Mouse (Mus musculus): ENCODE data around the gene Vnn1.

The Vnn1 gene

DNA sequence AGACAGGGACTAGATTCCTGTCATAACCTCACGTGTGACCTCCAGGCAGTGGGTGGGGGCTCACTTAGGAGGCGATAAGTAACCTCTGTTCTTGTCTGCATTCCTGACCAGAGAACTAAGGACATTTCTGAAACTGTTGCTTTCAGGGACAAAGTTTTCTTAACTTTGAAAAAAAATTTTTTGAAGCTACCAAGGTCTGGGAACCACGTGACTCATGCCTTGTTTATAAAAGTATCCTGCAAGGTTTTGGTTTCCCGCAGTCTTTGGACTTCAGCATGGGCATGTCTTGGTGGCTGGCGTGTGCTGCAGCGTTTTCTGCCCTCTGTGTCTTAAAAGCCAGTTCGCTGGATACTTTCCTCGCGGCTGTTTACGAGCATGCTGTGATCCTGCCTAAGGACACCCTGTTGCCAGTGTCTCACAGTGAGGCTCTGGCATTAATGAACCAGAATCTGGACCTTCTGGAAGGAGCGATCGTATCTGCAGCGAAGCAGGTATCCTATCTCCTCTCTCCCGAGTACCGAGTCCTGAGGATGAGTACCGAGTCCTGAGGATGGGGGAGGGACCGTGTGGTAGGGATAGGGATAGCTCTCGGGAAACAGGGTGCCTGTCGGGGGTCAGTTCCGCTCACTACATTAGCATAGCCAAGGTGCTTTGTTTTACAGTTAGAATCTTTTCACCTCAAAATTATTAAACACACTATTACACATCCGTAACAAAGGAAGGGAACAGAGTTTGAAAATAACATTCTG is at the start of gene Vnn1:
Gene Vnn1, plus strand, starts transcription at position 88 of the 749 bp plus-strand sequence.
- DNase-seq, result no peak

DNA sequence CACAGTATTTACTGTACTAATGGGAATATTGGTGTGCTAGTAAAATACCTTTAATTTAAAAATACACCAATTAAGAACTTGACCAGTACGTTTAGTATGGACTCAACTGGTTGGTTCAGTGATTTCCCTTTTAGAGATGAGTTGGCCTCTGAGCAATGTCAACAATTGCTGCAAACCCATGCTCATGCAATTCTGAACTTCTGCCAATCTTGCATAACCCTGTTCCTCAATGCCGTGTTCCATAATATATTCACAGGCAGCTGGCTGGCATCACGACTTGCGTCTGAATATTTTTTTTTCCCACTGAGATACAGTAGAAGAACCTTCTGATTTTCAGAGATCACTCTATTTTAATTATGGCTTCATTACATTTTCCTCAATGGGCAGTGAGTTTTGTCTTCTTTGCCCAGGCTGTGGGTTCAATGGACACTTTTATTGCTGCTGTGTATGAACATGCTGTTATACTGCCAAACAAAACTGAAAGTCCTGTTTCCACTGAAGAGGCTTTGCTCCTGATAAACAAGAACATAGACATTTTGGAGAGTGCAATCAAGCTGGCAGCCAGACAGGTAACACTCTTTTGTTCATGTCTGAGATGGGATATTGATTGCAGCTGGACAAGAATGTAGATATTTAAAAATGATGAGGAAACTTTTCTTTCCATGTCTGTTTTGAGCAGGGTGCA is 43.1 kb upstream of the Vnn1 start, which contains the start of gene Vnn3:
Gene Vnn3, plus strand, starts transcription at position 235 of the 685 bp plus-strand sequence.
- DNase-seq, result no peak

DNA sequence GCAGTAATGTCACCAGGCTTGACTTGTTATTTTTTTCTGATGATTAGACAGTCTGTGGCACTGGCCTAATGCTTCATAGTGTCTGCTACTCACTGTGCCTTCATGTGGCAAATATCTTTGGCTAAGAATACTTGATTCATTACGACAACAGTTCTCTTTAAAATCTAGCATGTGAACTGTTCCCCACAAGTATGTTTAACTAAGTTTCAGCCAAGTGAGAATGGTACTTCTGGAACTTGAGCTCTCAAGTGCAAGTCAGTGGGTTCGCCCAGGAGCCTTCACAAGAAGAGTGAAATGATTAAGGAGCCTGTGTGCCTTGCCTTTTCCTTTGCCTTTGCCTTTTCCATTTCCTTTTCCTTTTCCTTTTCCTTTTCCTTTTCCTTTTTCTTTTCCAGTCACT is 42.4 kb upstream of the Vnn1 start:
- DNase-seq, result no peak

DNA sequence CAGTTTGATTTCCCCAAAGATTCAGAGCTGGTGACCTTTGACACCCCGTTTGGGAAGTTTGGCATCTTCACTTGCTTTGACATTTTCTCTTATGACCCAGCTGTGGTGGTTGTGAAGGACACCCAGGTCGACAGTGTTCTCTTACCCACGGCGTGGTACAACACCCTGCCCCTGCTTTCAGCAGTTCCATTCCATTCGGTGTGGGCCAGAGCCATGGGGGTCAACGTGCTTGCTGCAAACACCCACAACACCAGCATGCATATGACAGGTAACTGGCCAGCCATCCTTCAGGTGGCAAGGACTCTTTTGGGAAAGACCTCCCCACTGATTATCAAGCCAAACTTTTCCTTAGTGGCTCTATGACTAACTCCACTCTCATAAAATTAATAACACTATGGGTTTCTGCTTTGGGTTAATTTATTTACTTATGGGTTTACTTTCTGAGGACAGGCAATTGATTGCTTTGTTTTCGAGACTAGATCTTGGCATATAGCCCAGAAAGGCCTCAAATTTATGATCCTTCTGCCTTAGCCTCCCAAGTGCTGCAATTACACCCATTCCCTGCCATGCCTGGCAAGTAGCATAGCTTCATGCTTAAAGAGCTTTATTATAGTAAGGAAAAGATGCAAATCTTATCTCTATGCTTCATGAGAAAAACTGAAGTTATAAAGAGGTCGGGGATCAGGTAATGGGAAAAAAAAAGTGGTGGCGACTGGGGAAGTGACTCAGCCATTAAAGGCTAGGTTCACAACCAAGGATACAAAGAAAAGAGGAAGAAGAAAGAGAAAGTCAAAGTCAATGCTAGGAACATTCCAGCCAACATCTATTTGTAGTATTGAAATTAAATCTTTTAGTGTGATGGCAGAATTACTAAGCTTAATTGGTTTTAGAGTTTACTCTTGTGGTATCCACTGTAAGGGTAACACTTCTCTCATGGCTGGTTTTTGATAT is 29.9 kb upstream of the Vnn1 start:
- DNase-seq, result no peak

DNA sequence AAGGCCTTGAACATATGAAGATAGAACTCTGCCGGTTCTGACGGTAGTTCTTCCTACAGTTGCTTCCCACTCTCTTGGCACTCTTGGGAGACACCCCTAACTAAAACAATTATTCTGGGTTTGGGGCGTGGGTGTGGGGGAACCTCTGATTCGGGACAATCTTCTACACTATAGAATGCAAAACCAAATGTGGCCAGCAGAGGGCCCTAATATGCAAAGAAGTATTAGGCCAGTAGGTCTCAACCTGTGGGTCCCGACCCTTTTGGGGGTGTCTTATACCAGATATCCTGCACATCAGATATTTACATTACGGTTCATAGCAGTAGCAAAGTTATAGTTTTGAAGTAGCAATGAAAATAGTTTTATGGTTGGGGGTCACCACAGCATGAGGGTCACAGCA is 13.8 kb upstream of the Vnn1 start:
- DNase-seq, result peak; percentile 5 to 15

DNA sequence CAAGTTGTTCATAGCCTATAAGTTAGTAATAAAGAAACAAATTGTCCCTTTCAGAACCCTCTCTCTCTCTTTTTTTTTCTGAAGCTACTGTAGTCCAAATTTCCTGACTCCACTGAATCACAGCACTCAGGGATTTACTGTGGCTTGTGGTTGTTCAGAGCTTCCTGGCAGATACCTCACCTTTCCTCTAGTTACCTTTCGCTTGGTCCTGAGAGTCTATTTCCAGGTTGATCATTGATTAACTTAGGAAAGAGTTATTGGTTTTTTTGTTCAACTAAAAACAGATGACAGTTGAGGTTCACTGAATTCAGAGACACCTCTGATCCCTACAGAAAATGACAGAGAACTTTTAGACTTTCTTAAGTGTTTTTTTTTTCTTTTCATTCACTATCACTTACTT is 9.6 kb upstream of the Vnn1 start:
- no peak for DNase-seq

DNA sequence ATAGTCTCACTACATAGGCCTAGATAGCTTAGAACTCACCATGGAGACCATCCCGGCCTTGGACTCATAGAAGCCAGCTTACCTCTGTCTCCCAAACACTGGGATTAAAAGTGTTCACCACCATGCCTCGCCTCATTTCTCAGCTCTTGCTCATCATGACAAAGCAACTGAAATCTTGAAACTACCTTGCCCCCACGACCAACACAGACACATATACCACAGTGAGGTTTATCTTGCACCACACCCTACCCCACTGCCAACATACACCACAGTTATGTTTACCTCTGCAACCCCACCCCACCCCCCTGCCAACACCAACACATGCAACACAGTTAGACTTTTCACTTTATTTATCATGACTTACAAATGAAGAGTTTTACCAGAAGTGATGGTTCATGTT is 8.4 kb upstream of the Vnn1 start:
- no peak for DNase-seq

DNA sequence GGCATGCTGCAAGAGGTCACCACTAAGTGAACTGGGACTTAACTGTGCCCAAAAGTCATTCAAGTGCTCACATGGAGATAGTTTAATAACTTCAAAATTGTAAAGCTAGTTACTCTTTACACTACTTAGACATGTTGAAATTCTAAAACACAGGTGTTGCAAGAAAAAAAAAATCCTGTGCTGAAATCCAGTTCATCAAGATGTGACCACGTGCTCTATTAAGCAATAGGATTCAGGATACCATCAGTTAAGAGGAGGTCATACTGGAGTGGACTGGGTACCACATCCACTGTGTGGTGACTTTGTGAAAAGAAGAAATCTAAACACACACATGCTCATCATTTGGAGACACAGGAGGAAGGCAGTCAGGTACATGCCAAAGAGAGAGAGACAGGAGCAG is 1.5 kb upstream of the Vnn1 start:
- DNase-seq, result no peak

DNA sequence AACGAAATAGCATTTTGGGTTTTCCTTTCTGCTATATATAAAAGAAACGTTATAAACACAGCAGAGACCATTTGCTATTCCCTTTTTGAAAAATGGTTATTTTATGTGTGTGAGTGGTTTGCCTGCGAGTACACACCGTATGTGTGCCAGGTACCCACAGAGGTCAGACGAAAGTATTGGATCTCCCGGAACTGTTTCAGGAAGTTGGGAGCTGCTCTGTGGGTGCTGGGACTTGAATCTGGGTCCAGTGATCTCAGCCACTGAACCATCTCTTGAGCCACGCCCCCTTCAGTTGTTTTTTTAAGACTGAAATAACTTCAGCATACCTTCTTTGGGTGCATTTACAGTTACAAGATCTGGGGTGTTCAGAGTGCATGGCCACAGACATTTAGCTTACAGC is 888 bp downstream of the Vnn1 start:
- no peak for DNase-seq

DNA sequence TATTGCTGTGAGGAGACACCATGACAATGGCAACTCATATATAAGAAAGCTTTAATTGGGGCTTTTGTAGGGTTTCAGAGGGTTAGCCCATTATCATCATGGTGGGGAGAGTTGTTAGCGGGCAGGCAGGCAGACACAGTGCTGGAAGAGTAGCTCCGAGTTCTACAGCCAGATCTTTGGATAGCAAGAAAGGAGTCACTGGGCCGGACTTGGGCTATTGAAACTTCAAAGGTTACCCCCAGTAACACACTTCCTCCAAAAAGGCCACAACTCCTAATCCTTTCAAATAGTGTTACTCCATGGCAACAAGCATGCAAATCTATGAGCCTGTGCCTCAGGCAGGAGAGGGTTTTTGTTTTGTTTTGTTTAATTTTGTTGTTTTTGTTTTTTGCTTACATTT is 6.6 kb downstream of the Vnn1 start:
- DNase-seq, result no peak

DNA sequence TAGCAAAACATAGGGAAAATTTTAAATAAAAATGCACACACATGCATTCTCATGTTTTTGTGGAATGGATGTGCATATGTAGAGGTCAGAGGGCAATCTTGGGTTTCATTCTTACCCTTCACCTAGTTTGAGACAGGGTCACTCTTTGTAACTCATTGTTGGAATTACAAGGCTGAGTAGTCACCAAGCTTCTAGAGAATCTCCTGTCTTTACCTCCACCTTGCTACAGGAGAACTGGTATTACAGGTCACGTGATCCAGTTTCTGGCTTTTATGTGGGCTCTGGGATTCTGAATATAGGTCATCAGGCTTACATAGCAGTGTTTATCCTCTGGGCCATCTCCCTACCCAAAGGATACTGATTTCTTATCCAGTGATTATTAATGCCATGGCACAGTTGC is 11.2 kb downstream of the Vnn1 start:
- DNase-seq, result no peak

DNA sequence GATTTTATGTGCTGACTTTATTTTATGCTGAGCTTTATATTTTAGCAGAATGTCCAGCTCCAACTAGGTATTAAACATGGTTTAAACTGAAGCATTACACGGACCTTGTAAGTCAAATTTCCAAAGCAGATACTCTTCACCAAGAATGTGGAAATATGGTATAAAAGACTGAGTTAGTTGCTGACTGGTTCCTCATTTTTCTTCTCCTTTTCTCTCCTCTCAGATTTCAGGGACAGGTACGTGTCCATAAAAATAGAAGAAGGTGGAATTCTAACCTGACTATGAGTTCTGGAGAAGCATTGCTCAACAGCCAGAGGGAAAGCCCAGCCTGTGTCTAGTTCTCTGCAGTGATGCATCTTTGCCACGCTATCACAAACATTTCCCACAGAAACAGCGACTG is 25.6 kb downstream of the Vnn1 start, which contains the start of gene Taar1:
Gene Taar1, plus strand, starts transcription at position 301 of the 400 bp plus-strand sequence.
- no peak for DNase-seq

DNA sequence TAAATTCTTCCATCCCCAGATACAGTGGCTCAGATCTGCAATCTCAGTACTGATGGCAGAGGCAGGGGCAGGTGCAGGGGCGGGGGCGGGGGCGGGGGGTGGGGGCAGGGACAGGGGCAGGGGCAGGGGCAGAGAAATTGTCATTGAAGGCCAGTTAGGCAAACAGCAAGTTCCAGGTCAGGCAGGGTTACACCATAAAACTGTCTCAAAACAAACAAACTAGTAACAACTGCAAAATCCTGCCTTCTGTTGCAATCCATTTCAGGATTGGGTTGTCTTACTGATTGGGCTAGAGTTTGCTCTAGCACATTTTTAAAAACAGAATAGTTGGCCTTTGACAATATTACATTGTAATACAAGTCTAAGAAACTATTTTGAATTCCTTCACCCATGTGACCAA is 28.0 kb downstream of the Vnn1 start:
- DNase-seq, result no peak

DNA sequence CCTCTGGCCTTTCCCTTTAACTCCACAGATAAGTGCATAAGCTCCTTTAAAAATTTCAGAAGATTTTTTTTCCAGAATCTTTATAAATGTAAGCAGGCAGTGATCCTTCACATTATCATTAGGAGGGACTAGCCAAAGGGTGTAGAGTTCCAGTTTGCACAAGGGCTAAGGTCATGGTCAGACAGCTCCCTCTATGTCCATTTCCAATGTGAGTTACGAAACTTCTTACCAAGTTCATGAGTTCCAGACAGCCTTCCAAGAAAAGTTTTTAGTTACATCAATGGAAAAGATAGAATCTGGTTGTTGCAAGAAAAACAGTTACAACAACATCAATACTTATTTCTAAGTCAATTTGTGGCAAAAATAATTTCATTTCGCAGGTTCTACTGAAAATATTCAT is 29.5 kb downstream of the Vnn1 start:
- no peak for DNase-seq

DNA sequence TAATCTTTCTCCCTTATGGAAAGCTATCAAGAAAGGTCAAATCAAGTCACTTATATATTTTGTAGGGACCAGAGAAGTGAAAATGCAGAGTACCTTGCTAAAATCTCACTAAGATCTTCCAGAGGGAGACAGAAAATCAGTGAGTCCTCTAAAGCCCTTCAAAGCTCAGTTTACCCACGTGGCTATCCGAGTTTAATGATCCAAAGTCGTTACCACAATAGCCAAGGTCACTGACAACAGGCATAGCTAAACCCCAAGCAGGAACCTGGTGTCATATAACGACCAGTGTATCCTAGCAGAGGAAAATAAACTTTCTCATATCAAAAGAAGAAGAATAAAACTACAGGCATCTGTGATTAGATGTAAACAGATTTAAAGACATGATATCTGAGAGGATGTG is 43.1 kb downstream of the Vnn1 start:
- DNase-seq, result no peak

DNA sequence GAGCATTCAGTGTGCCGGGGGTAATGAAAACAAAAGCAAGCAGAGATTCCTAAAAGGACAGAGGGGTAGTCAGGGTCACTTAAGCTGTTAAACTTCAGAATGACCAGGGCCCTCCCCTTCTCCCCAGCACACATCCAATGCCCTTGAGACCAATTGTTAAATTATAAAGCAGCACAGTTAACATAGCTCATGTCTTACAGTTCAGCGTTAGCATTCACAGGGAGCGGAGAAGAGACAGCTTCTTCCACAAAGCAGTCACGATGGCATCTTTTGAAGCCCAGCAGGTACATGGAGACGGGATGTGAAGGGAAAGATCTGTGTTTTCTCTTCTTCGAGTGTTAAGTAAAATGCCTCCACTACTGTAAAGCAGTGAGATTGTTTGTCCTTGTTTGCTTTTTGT is 43.8 kb downstream of the Vnn1 start, which contains the start of gene Taar2:
Gene Taar2, plus strand, starts transcription at position 261 of the 400 bp plus-strand sequence.
- DNase-seq, result no peak

DNA sequence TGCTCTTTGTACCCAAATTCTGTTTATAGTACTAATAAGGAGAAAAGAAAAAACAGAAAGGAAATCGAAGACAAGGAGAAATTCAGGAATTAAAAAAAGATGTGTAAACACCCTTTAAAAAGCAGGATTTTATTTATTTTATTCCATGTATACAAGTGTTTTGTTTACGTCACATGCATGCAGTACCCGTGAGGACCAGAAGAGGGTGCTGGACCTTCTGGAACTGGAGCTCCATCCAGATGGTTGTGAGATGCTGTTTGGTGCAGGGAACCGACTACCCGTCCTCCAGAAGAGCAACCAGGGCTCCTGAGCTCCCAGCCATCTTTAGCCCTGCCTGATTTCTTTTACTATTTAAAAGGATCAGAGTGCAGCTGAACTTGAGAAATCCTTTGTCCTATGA is 48.0 kb downstream of the Vnn1 start:
- peak; percentile 17 to 28 for DNase-seq

DNA sequence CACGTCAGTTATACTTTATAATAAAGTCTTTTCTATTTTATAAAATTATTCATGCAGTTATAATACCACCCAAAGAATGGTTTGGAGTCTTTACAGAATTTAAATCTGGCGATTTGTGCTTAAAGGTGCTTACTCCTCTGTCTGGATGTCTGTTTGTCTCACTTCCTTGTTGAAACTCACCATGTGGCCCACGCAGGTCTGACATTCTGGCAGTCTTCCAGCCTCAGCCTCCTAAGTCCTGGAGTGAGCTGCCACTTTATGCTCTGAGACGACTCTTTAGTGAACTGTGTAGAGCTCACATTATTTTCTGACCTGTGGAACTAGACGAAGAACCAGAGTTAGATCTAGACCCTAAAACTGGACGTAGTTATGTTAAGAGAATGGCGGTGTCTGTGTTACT is 53.5 kb downstream of the Vnn1 start:
- DNase-seq, result no peak

DNA sequence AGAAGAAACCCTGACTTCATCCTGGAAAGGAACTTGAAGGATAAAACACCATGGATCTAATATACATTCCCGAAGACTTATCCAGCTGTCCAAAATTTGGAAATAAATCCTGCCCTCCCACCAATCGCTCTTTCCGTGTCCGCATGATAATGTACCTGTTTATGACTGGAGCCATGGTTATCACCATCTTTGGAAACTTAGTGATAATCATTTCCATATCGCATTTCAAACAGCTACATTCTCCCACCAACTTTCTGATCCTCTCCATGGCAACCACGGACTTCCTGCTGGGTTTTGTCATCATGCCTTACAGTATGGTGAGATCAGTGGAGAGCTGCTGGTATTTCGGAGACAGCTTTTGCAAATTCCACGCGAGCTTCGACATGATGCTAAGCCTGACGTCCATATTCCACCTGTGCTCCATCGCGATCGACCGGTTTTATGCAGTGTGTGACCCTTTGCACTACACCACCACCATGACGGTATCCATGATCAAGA is 55.1 kb downstream of the Vnn1 start, which contains the start of gene Taar3:
Gene Taar3, plus strand, starts transcription at position 51 of the 498 bp plus-strand sequence.
- DNase-seq, result no peak

DNA sequence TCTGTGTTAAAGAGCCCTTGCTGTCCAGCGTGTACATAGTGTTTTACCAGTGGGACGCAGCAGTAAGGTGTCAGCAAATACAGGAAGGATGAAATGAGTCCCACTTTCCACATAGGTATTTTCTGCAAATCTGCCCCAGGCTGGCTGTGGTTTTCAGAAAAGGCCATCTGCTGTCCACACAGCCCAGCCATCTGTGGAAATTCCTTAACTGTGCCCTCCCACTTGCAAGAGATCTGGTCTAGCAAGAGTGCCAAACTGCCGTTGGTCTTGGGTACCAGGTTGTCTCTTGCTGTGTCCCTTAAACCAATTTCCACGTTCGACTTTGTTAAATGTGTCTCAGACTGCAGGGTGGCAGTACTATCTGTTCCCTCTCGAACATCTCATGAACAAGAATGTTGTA is 57.2 kb downstream of the Vnn1 start:
- no peak for DNase-seq

Measured in thymus, postnatal 36 days (tissue).